Mouse (Mus musculus) MEL (cell line): ENCODE measurements around the gene Il10rb. TPM values are rescaled to one million over a fixed set of nuclear protein-coding genes. Genes with fewer than 3 reads are reported as not detected.

Experiments used
- DNase-seq: peaks from one replicate; pipeline ENCODE4 v3.0.0; 2011; ENCODE audit warnings: low read depth, low spot score
- H3K27ac ChIP-seq: 2 replicates; pipeline ENCODE4 v1.5.1; 2012; ENCODE audit warnings: low read depth, mild to moderate bottlenecking, control low read depth, low read length, moderate library complexity; ENCODE audit not compliant: control insufficient read depth
- H3K27me3 ChIP-seq, 2 experiments: fragments of 150-350 bp in 1 of 2; sonication (generic) in 1 of 2; 2 replicates each; pipeline ENCODE4 v1.6.1; 2012; ENCODE audit warnings: low read length in 2 of 2, mild to moderate bottlenecking in 2 of 2, improper control_type of control experiment in 1 of 2, moderate library complexity in 1 of 2; ENCODE audit not compliant: insufficient read depth in 2 of 2, control insufficient read depth in 1 of 2
- H3K36me3 ChIP-seq, 2 experiments: 2 replicates each; pipeline ENCODE4 v1.6.1; 2012 to 2014; ENCODE audit warnings: low read length in 2 of 2, improper control_type of control experiment in 1 of 2, inconsistent platforms in 1 of 2, mild to moderate bottlenecking in 1 of 2; ENCODE audit not compliant: insufficient read depth in 2 of 2, control insufficient read depth in 1 of 2
- H3K4me1 ChIP-seq, 2 experiments: fragments of 150-350 bp in 1 of 2; sonication (generic) in 1 of 2; 2 replicates each; pipeline ENCODE4 v1.6.1; 2012; ENCODE audit warnings: low read length in 2 of 2, improper control_type of control experiment in 1 of 2, mild to moderate bottlenecking in 1 of 2; ENCODE audit not compliant: insufficient read depth in 2 of 2, control insufficient read depth in 1 of 2
- H3K4me3 ChIP-seq, 2 experiments: fragments of 150-350 bp in 1 of 2; sonication (generic) in 1 of 2; 2 replicates each; pipeline ENCODE4 v1.5.1; 2012; ENCODE audit warnings: low read depth in 2 of 2, low read length in 2 of 2, mild to moderate bottlenecking in 2 of 2, moderate library complexity in 2 of 2, control low read depth in 1 of 2, improper control_type of control experiment in 1 of 2; ENCODE audit not compliant: control insufficient read depth in 1 of 2, insufficient read depth in 1 of 2
- H3K79me2 ChIP-seq: 2 replicates; pipeline ENCODE4 v1.6.1; 2012; ENCODE audit warnings: mild to moderate bottlenecking, low read length, moderate library complexity; ENCODE audit not compliant: control insufficient read depth, poor library complexity, insufficient read depth
- H3K9ac ChIP-seq: 2 replicates; pipeline ENCODE4 v1.6.1; 2012; ENCODE audit warnings: low read depth, mild to moderate bottlenecking, control low read depth, low read length, moderate library complexity; ENCODE audit not compliant: control insufficient read depth, poor library complexity, severe bottlenecking
- H3K9me3 ChIP-seq: fragments of 150-350 bp; sonication (generic); replicated peaks from 2 replicates; pipeline ENCODE4 v1.6.1; 2012; ENCODE audit warnings: mild to moderate bottlenecking, low read length, improper control_type of control experiment, moderate library complexity; ENCODE audit not compliant: insufficient read depth
- BHLHE40 ChIP-seq: IDR thresholded peaks from 2 replicates; pipeline ENCODE4 v1.6.1; 2012; ENCODE audit warnings: low read depth, mild to moderate bottlenecking, inconsistent platforms, low read length, improper control_type of control experiment, borderline replicate concordance
- CHD2 ChIP-seq: IDR thresholded peaks from 2 replicates; pipeline ENCODE4 v1.6.1; 2011; ENCODE audit warnings: low read length, improper control_type of control experiment
- E2F4 ChIP-seq: IDR thresholded peaks from 2 replicates; pipeline ENCODE4 v1.6.1; 2011; ENCODE audit warnings: low read depth, low read length, improper control_type of control experiment, borderline replicate concordance
- ETS1 ChIP-seq: IDR thresholded peaks from 2 replicates; pipeline ENCODE4 v1.6.1; 2012; ENCODE audit warnings: low read depth, mild to moderate bottlenecking, inconsistent platforms, low read length, improper control_type of control experiment, moderate library complexity
- GABPA ChIP-seq: IDR thresholded peaks from 2 replicates; pipeline ENCODE4 v1.6.1; 2012; ENCODE audit warnings: low read depth, mild to moderate bottlenecking, inconsistent platforms, low read length, improper control_type of control experiment, moderate library complexity
- JUND ChIP-seq: IDR thresholded peaks from 2 replicates; pipeline ENCODE4 v1.6.1; 2011; ENCODE audit warnings: low read depth, mild to moderate bottlenecking, improper control_type of control experiment, low read length
- KAT2A ChIP-seq: conservative IDR thresholded peaks from 2 replicates; pipeline ENCODE4 v1.6.1; 2012; ENCODE audit warnings: low read depth, low read length, improper control_type of control experiment, inconsistent platforms
- MAFK ChIP-seq: IDR thresholded peaks from 2 replicates; pipeline ENCODE4 v1.6.1; 2011; ENCODE audit warnings: low read depth, mild to moderate bottlenecking, low read length, improper control_type of control experiment, borderline replicate concordance
- MAX ChIP-seq: IDR thresholded peaks from 2 replicates; pipeline ENCODE4 v1.6.1; 2011; ENCODE audit warnings: low read length, improper control_type of control experiment
- MYB ChIP-seq: IDR thresholded peaks from 2 replicates; pipeline ENCODE4 v1.6.1; 2011; ENCODE audit warnings: mild to moderate bottlenecking, low read depth, low read length, improper control_type of control experiment
- MYC ChIP-seq: IDR thresholded peaks from 2 replicates; pipeline ENCODE4 v1.6.1; 2011; ENCODE audit warnings: low read depth, mild to moderate bottlenecking, low read length, improper control_type of control experiment, moderate library complexity
- NELFE ChIP-seq: IDR thresholded peaks from 2 replicates; pipeline ENCODE4 v1.6.1; 2011; ENCODE audit warnings: low read depth, low read length, improper control_type of control experiment
- NRF1 ChIP-seq: IDR thresholded peaks from 2 replicates; pipeline ENCODE4 v1.6.1; 2014; ENCODE audit warnings: low read depth, mild to moderate bottlenecking, inconsistent platforms, low read length, improper control_type of control experiment, moderate library complexity; ENCODE audit not compliant: poor library complexity, insufficient read depth, severe bottlenecking
- POLR2A ChIP-seq, 2 experiments: IDR thresholded peaks; 2 replicates each; pipeline ENCODE4 v1.6.1; 2011 to 2012; ENCODE audit warnings: low read length in 2 of 2, mild to moderate bottlenecking in 2 of 2, control low read depth in 1 of 2, improper control_type of control experiment in 1 of 2, low read depth in 1 of 2, moderate library complexity in 1 of 2; ENCODE audit not compliant: control insufficient read depth in 1 of 2, insufficient read depth in 1 of 2, poor library complexity in 1 of 2
- POLR2AphosphoS5 ChIP-seq: IDR thresholded peaks from 2 replicates; pipeline ENCODE4 v1.6.1; 2012; ENCODE audit warnings: low read depth, borderline replicate concordance, mild to moderate bottlenecking, inconsistent platforms, low read length, moderate library complexity, mixed read lengths
- RAD21 ChIP-seq: IDR thresholded peaks from 2 replicates; pipeline ENCODE4 v1.6.1; 2011; ENCODE audit warnings: mild to moderate bottlenecking, low read depth, low read length, improper control_type of control experiment
- RCOR1 ChIP-seq: IDR thresholded peaks from 2 replicates; pipeline ENCODE4 v1.6.1; 2012; ENCODE audit warnings: low read depth, mild to moderate bottlenecking, inconsistent platforms, low read length, improper control_type of control experiment
- SIN3A ChIP-seq: IDR thresholded peaks from 2 replicates; pipeline ENCODE4 v1.6.1; 2012; ENCODE audit warnings: low read length, improper control_type of control experiment, inconsistent platforms
- SMC3 ChIP-seq: IDR thresholded peaks from 2 replicates; pipeline ENCODE4 v1.6.1; 2011; ENCODE audit warnings: low read depth, low read length, improper control_type of control experiment
- TAL1 ChIP-seq: IDR thresholded peaks from 2 replicates; pipeline ENCODE4 v1.6.1; 2012; ENCODE audit warnings: mild to moderate bottlenecking, inconsistent platforms, low read length, moderate library complexity, mixed read lengths
- USF1 ChIP-seq: IDR thresholded peaks from 2 replicates; pipeline ENCODE4 v1.6.1; 2014; ENCODE audit warnings: low read depth, mild to moderate bottlenecking, inconsistent platforms, low read length, improper control_type of control experiment, moderate library complexity
- USF2 ChIP-seq, 2 experiments: IDR thresholded peaks; 2 replicates each; pipeline ENCODE4 v1.6.1; 2011 to 2012; ENCODE audit warnings: improper control_type of control experiment in 2 of 2, low read length in 2 of 2, borderline replicate concordance in 1 of 2, inconsistent platforms in 1 of 2, low read depth in 1 of 2, mild to moderate bottlenecking in 1 of 2; ENCODE audit not compliant: insufficient read depth in 1 of 2
- ZC3H11A ChIP-seq: IDR thresholded peaks from 2 replicates; pipeline ENCODE4 v1.6.1; 2012; ENCODE audit warnings: low read depth, mild to moderate bottlenecking, inconsistent platforms, low read length, improper control_type of control experiment
- ZKSCAN1 ChIP-seq: IDR thresholded peaks from 2 replicates; pipeline ENCODE4 v1.6.1; 2012; ENCODE audit warnings: low read depth, mild to moderate bottlenecking, inconsistent platforms, low read length, improper control_type of control experiment, moderate library complexity
- ZNF384 ChIP-seq: IDR thresholded peaks from 2 replicates; pipeline ENCODE4 v1.6.1; 2012; ENCODE audit warnings: low read depth, mild to moderate bottlenecking, inconsistent platforms, low read length, improper control_type of control experiment
- polyA plus RNA-seq, 2 experiments: library from polyadenylated mRNA; stranded (reverse) in 1 of 2; unstranded in 1 of 2; fragments of >175 nt in 1 of 2; fragments of >200 nt in 1 of 2; gene quantifications; 2 replicates each; pipeline versions ENCODE4 v1.2.1 to v1.2.4; 2012; ENCODE audit warnings: low replicate concordance in 2 of 2, low read depth in 1 of 2; ENCODE audit not compliant: insufficient read length in 2 of 2, insufficient read depth in 1 of 2, missing spikeins in 1 of 2
- total RNA-seq: library from RNA; depleted of rRNA; stranded (reverse); fragments of 300-350 nt; gene quantifications from 2 replicates; pipeline ENCODE4 v1.2.3, GENCODE M21; 2012

The Il10rb gene
- total and polyA plus RNA-seq, 3 experiments = 4.7 to 14.6 TPM; not detected in 1

DNA sequence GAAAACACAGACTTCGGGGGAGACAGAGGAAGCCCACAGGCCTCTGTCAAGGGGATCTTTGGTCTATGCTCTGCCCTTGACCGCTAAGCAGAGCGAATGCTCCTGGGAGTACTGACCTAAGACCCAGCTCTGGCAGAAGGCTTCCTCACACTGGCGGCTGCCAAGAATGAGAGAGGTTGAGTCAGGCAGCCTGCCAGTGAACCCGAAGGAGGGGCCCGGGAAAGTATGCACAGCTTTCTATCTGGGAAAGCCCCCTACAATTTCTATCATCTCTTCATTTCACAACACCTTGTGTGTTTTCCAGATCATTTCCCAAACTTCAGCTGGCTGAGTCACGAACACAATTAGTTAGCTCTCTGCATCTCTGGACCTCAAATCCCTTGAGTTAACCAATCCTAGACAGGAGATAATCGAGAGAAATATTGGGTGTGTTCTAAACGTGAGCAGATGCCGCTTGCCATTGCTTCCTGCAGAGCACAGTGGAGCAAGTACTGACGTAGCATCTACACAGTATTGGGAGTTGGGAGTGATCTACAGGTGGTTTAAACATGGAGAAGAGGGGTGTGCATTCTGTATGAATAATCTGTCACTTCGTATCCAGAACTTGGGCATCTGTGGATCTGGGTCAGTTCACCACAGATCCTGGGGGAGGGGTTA is 43.2 kb upstream of the Il10rb start:
- no peaks in the 10 kb centered on the region for H3K79me2 ChIP-seq
- H3K4me3 ChIP-seq = no peak overlapping the region
- no peak for DNase-seq
- peaks cover 6 to 18% of the 10 kb centered on the region in 2 experiments; a peak in 3 of 4 replicates for H3K4me1 ChIP-seq
- no peaks in the 10 kb centered on the region for H3K9me3 ChIP-seq
- TF ChIP-seq CHD2 = no peak
- no peak for TF ChIP-seq ZNF384
- TF ChIP-seq POLR2A (IDR thresholded peaks at IDR 0.05; ENCODE audit: control insufficient read depth in 1 of 2, insufficient read depth in 1 of 2, low read depth in 1 of 2, low read length in 2 of 2, poor library complexity in 1 of 2) = no peak
- TF ChIP-seq JUND = no peak
- no peak for TF ChIP-seq USF1
- no peak for TF ChIP-seq MYB
- no peak for TF ChIP-seq SMC3
- no peak for TF ChIP-seq TAL1
- no peak for TF ChIP-seq GABPA
- no peak for TF ChIP-seq USF2 (IDR thresholded peaks at IDR 0.05; ENCODE audit: borderline replicate concordance in 1 of 2, insufficient read depth in 1 of 2, low read depth in 1 of 2, low read length in 2 of 2)
- TF ChIP-seq MAFK = no peak
- no peak for TF ChIP-seq MYC
- no peak for TF ChIP-seq NELFE
- no peak overlapping the region for H3K9ac ChIP-seq
- peaks cover 0 to 12% of the 10 kb centered on the region in 2 experiments; a peak in 2 of 4 replicates for H3K36me3 ChIP-seq
- H3K27me3 ChIP-seq = no peaks in the 10 kb centered on the region
- no peak overlapping the region for H3K27ac ChIP-seq

DNA sequence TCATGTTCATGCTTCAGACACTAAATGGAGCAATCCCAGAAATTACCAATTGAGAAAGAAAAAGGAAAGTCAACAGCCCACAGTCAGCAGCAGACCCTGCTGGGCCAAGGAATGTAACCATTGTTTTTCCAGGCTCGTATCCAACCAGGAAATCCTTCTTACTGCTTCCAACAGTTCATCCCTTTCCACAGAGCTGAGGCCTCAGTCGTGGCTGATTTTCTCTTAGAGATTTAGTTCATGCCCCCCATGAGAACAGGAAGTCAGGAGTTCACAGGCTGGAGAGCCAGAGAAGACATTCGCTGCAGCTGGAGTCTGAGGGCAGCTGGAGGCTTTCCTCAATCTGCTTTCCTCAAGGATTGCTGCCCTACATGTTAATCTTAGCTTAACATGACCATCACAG is 42.5 kb upstream of the Il10rb start:
- TF ChIP-seq SMC3 (no peak), NRF1 (no peak), RAD21 (no peak), USF2 (IDR thresholded peaks at IDR 0.05; ENCODE audit: borderline replicate concordance in 1 of 2, insufficient read depth in 1 of 2, low read depth in 1 of 2, low read length in 2 of 2) (no peak), ETS1 (no peak), RCOR1 (no peak), POLR2AphosphoS5 (no peak), KAT2A (no peak), BHLHE40 (no peak), E2F4 (no peak), ZNF384 (no peak), MAX (no peak), ZC3H11A (no peak), USF1 (no peak), SIN3A (no peak), NELFE (no peak), JUND (no peak), POLR2A (IDR thresholded peaks at IDR 0.05; ENCODE audit: control insufficient read depth in 1 of 2, insufficient read depth in 1 of 2, low read depth in 1 of 2, low read length in 2 of 2, poor library complexity in 1 of 2) (no peak), TAL1 (no peak), ZKSCAN1 (no peak)
- Histone ChIP-seq H3K4me1 (peaks cover 6 to 20% of the 10 kb centered on the region in 2 experiments; a peak in 3 of 4 replicates), H3K9ac (no peak overlapping the region), H3K4me3 (no peak overlapping the region), H3K9me3 (no peaks in the 10 kb centered on the region), H3K36me3 (peaks cover 0 to 14% of the 10 kb centered on the region in 2 experiments; a peak in 2 of 4 replicates), H3K27ac (no peak overlapping the region), H3K27me3 (no peaks in the 10 kb centered on the region), H3K79me2 (no peaks in the 10 kb centered on the region)
- DNase-seq = no peak
